Mouse (Mus musculus) heart, adult 2 months (tissue): ENCODE data around the gene Cnot1. TPM values are rescaled to one million over a fixed set of nuclear protein-coding genes. Genes with fewer than 3 reads are reported as not detected.
A peak's percentile ranks its signal among the peaks of the same experiment; 100 is the strongest.

Experiments
- DNase-seq, 2 experiments: peaks; one replicate each; pipeline ENCODE4 v3.0.0; 2021
- H3K27ac ChIP-seq: fragments of 200-600 bp; 2 replicates; pipeline ENCODE4 v1.8.1; 2022
- H3K27me3 ChIP-seq: fragments of 200-500 bp; 2 replicates; pipeline ENCODE4 v1.6.1; 2012; ENCODE audit warnings: mild to moderate bottlenecking, low read length, inconsistent platforms, mixed read lengths; ENCODE audit not compliant: control insufficient read depth, insufficient read depth
- H3K36me3 ChIP-seq: fragments of 200-500 bp; 2 replicates; pipeline ENCODE4 v1.6.1; 2012; ENCODE audit warnings: low read length, inconsistent platforms; ENCODE audit not compliant: control insufficient read depth, insufficient read depth
- H3K4me1 ChIP-seq: fragments of 200-500 bp; 2 replicates; pipeline ENCODE4 v1.6.1; 2011; ENCODE audit warnings: low read length; ENCODE audit not compliant: control insufficient read depth, insufficient read depth
- H3K4me3 ChIP-seq: fragments of 200-600 bp; 2 replicates; pipeline ENCODE4 v1.8.1; 2022
- H3K79me2 ChIP-seq: fragments of 200-500 bp; replicated peaks from 2 replicates; pipeline ENCODE4 v1.6.1; 2012; ENCODE audit warnings: mild to moderate bottlenecking, inconsistent platforms, low read length, moderate library complexity, mixed read lengths; ENCODE audit not compliant: control insufficient read depth, insufficient read depth
- H3K9ac ChIP-seq: fragments of 200-500 bp; 2 replicates; pipeline ENCODE4 v1.6.1; 2012; ENCODE audit warnings: low read depth, mild to moderate bottlenecking, control low read depth, inconsistent platforms, low read length, mixed read lengths
- CTCF ChIP-seq: fragments of 200-600 bp; IDR thresholded peaks from 2 replicates; pipeline ENCODE4 v1.8.1; 2022; ENCODE audit warnings: antibody characterized with exemption, mild to moderate bottlenecking, moderate library complexity
- EP300 ChIP-seq: fragments of 200-500 bp; IDR thresholded peaks from 2 replicates; pipeline ENCODE4 v1.6.1; 2011; ENCODE audit warnings: low read depth, low read length, control low read depth; ENCODE audit not compliant: insufficient read depth
- POLR2A ChIP-seq: fragments of 200-500 bp; IDR thresholded peaks from 2 replicates; pipeline ENCODE4 v1.6.1; 2011; ENCODE audit warnings: mild to moderate bottlenecking, low read depth, low read length, control low read depth; ENCODE audit not compliant: insufficient read depth
- WGBS: fragments of 180-500 bp; shearing (Covaris S2); methylation state at CpG from one replicate; pipeline ENCODE4 v1.1.7; 2018; 5-methylcytosine and 5-hydroxymethylcytosine counted together
- intact Hi-C: fragments of 180-260 bp; cut with DNase I; formaldehyde crosslinking; loops from one replicate; pipeline ENCODE4 v1.15.1; 2025
- polyA plus RNA-seq: library from polyadenylated mRNA; depleted of rRNA; stranded (reverse); fragments of >200 nt; gene quantifications from 2 replicates; pipeline ENCODE4 v1.2.3, GENCODE M21; 2012
- total RNA-seq, 2 experiments: library from RNA; stranded (reverse); gene quantifications; 2 replicates each; pipeline ENCODE4 v1.2.3; 2021

Gene Cnot1
- total and polyA plus RNA-seq, 3 experiments: 51.0 to 116 (median 107) TPM

DNA sequence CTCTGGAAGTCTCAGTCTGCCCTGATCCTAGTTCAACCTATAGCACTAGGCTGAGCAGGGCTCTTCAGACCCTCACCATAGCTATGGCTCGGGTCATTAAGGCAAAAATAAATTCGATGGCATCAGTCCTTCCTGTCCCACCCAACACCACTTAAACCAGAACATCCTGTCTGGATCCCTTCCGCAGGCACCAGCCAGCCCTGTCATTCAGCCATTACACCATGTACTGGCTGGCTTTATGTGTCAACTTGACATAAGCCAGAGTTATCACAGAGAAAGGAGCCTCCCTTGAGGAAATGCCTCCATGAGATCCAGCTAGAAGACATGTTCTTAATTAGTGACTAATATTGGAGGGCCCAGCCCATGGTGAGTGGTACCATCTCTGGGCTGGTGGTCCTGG is 15.4 kb upstream of the Cnot1 start:
- no peaks in the 10 kb centered on the region for H3K79me2 ChIP-seq
- 14% methylated on average over 3 of the region's 3 CpGs for WGBS

DNA sequence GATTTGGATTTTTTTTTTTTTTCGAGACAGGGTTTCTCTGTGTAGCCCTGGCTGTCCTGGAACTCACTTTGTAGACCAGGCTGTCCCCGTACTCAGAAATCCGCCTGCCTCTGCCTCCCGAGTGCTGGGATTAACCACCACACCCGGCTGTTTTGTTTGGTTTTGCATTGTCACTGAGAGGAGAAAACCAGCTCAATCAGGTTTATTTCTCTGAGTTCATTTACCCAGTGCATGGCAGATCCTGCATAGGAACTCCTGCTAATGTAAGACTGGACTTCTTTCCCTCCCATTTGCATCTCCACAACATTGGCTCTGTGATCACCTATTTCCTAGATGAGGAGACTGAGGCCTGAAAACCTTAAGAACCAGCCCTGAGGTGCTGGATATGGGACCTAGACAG is 14.8 kb upstream of the Cnot1 start:
- TF ChIP-seq EP300 (no peak), POLR2A (no peak), CTCF (no peak)
- no peak overlapping the region for H3K9ac ChIP-seq
- H3K27ac ChIP-seq: no peak overlapping the region
- H3K79me2 ChIP-seq: no peaks in the 10 kb centered on the region
- no peak overlapping the region for H3K4me3 ChIP-seq
- 89% methylated on average over 5 of the region's 5 CpGs for WGBS
- DNase-seq: no peak
- intact Hi-C loops: no loop called here
- no peaks in the 10 kb centered on the region for H3K27me3 ChIP-seq
- H3K36me3 ChIP-seq: no peaks in the 10 kb centered on the region
- H3K4me1 ChIP-seq: no peaks in the 10 kb centered on the region; the same call in 1 of the 2 replicates

More for the DNA sequence above, 15.4 kb upstream of the Cnot1 start:
- no peak overlapping the region for H3K27ac ChIP-seq
- no peaks in the 10 kb centered on the region; the same call in 1 of the 2 replicates for H3K4me1 ChIP-seq
- peak in 1 of 2 experiments; percentile 21 for DNase-seq
- intact Hi-C loops: no loop called here
- no peak overlapping the region for H3K4me3 ChIP-seq
- no peak for TF ChIP-seq POLR2A
- no peak for TF ChIP-seq CTCF
- peak; percentile 41; the same call in 1 of the 2 replicates for TF ChIP-seq EP300
- no peaks in the 10 kb centered on the region for H3K36me3 ChIP-seq
- H3K27me3 ChIP-seq: no peaks in the 10 kb centered on the region
- H3K9ac ChIP-seq: no peak overlapping the region

GRCm38 (mm10) chr8:95821266-95821665 is 14.0 kb upstream of the Cnot1 start:
- Histone ChIP-seq H3K27me3 (no peaks in the 10 kb centered on the region), H3K36me3 (no peaks in the 10 kb centered on the region), H3K79me2 (no peaks in the 10 kb centered on the region), H3K4me1 (no peaks in the 10 kb centered on the region; the same call in 1 of the 2 replicates), H3K27ac (no peak overlapping the region), H3K4me3 (no peak overlapping the region), H3K9ac (no peak overlapping the region)
- TF ChIP-seq POLR2A (no peak), CTCF (no peak), EP300 (no peak)
- intact Hi-C loops: no loop called here
- no peak for DNase-seq
- WGBS: 86% methylated on average over 6 of the region's 6 CpGs

GRCm38 (mm10) chr8:95818211-95818610 is 10.9 kb upstream of the Cnot1 start:
- H3K27me3 ChIP-seq: no peaks in the 10 kb centered on the region
- no peaks in the 10 kb centered on the region; the same call in 1 of the 2 replicates for H3K4me1 ChIP-seq
- TF ChIP-seq EP300 (0 out of 2 replicates have a peak, but pooled peaks have one; percentile 19), POLR2A (no peak)
- no peaks in the 10 kb centered on the region for H3K36me3 ChIP-seq
- no peaks in the 10 kb centered on the region for H3K79me2 ChIP-seq
- peak in 1 of 2 experiments; percentile 62 for DNase-seq
- no peak overlapping the region for H3K9ac ChIP-seq
- 0% methylated on average over 1 of the region's 1 CpGs for WGBS
- no peak overlapping the region for H3K4me3 ChIP-seq
- peak overlapping the region; percentile 51 for H3K27ac ChIP-seq
- intact Hi-C loops: no loop called here

DNA sequence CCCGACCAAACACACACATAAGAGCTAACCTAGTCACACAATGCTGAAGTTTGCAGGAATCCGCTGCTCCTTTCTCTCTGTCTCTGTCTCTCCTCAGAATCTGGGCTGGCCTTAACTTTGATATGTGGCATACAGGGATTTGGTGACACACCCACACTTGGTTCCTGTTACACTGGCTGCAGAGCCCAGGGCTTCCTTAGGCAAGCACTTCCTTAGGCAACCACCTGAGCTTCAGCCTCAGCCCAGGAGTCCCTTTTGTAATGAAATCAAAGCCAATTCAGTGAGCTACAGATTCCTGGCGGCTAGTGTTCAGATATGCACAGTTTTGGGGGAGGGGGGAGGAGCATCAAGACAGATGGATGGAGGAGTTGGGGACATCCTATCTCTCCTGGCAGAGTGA is 10.3 kb upstream of the Cnot1 start:
- no peaks in the 10 kb centered on the region for H3K27me3 ChIP-seq
- no peak for DNase-seq
- H3K9ac ChIP-seq: 0 out of 2 replicates have a peak overlapping the region, but pooled peaks have one; percentile 13
- no peak for TF ChIP-seq POLR2A
- peak overlapping the region; percentile 51 for H3K27ac ChIP-seq
- no peaks in the 10 kb centered on the region for H3K36me3 ChIP-seq
- intact Hi-C loops: no loop called here
- no peaks in the 10 kb centered on the region; the same call in 1 of the 2 replicates for H3K4me1 ChIP-seq
- WGBS: 69% methylated on average over 3 of the region's 3 CpGs
- no peaks in the 10 kb centered on the region for H3K79me2 ChIP-seq
- H3K4me3 ChIP-seq: no peak overlapping the region

DNA sequence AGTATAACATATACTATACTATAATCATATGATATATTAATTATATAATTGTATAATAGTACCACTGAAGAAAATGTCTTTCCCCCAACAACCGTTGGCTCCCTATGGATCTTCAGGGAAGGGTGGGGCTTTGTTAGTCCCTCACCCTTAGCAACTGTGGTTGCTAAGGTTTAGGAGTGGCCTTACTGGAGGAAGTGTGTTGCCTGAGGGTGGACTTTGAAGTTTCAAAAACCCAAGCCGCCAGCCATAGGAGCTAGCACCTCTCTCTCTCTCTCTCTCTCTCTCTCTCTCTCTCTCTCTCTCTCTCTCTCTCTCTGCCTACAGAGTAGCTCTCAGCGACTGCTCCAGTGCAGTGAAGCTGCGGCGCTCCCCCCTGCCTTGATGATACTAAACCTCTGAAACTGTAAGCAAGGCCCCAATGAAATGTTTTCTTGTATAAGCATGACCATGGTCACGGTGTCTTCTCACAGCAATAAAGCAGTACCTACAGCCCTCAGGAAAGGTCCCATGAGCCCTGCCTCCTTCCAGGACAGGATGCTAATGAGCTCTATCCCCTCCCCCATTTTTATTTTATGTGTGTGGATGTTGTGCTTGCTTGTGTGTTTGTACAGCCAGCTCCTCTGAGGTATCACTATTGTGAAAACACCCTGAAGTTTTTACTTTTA is 8.9 kb upstream of the Cnot1 start:
- 62% methylated on average over 6 of the region's 6 CpGs for WGBS
- Histone ChIP-seq H3K4me1 (no peaks in the 10 kb centered on the region; the same call in 1 of the 2 replicates), H3K4me3 (no peak overlapping the region), H3K9ac (no peak overlapping the region), H3K27ac (no peak overlapping the region), H3K27me3 (no peaks in the 10 kb centered on the region), H3K79me2 (no peaks in the 10 kb centered on the region), H3K36me3 (no peaks in the 10 kb centered on the region)
- intact Hi-C loops: no loop called here
- TF ChIP-seq CTCF (no peak), POLR2A (no peak), EP300 (no peak)
- no peak for DNase-seq
